Mouse (Mus musculus) spleen, postnatal 14 days (tissue): ENCODE measurements around the gene Lztfl1.
"Not testable (repeated sequence)": the region's sequence is repeated elsewhere in the genome, so short reads cannot be mapped to it uniquely, and the experiment has no call there.

Source experiments
- DNase-seq, 2 experiments: peaks; one replicate each; pipeline ENCODE4 v3.0.0; 2021 to 2022; ENCODE audit warnings: low spot score in 2 of 2

Gene Lztfl1

GRCm38 (mm10) chr9:123717186-123718008 lies at the start of gene Lztfl1:
TSS of gene Lztfl1 (minus strand) at chr9:123717697.
- DNase-seq = peak; percentile 79 to 87

DNA sequence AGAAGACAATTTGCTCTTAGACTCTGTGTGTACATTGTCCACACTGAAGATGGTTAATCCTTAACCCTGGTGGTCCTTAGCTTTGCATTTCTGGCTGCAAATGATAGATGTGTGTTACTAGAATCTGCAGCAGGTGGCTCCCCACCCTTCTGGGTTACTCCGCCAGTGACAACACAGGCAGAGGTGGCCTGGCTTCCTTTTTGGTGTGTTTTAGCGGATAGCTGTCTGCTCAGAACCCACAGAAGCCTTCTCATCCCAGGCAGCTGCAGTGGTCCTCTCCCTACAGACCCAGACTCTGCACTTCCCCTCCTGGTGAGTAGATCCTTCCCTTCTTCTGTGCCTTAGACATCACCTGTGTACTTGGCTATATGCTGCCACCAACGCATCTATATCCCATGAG lies 49.5 kb upstream of the Lztfl1 start:
- DNase-seq = no peak

DNA sequence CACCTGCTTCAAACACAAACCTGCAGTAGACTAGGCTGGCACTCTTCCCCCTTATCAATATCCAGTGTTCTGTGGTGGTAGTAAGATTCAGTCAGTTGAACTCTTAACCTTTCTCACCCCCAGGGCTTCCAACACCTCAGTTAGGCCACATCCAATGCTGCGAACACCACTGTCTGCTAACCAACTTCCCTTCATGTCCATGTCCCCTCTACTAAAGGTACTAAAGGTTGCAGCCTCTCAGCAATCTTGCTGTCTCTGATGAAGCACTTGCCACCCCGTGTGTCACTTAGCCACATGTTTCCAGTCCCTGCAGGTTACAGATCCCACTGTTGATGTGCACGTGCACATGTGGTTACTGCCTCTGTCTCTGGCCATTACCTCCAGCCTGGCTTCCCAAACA lies 46.3 kb upstream of the Lztfl1 start:
- no peak for DNase-seq

GRCm38 (mm10) chr9:123762886-123763285 lies 45.4 kb upstream of the Lztfl1 start:
- DNase-seq = peak in 1 of 2 experiments; percentile 9

DNA sequence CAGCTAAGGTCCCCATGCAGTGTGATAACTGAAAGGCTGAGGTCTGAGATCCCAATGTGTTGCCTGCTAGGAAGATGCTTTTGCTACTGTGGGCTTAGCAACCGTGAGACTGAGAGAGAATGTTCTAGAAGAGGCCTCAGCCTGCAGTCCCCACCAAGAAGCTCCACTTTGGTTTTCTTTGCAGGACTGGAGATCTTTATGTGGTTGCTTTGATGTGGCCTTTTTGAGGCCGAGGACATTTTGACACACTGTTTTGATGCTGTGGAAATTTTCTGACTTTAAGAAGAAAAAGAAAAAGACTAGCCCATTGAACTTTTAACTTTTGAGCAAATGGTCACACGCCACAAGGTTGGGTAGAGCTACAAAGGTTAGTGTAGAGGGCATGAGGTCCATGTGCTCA lies 43.3 kb upstream of the Lztfl1 start:
- no peak for DNase-seq

- DNase-seq = no peak
These were observed 41.1 kb upstream of the Lztfl1 start for GRCm38 (mm10) chr9:123758645-123759044.

DNA sequence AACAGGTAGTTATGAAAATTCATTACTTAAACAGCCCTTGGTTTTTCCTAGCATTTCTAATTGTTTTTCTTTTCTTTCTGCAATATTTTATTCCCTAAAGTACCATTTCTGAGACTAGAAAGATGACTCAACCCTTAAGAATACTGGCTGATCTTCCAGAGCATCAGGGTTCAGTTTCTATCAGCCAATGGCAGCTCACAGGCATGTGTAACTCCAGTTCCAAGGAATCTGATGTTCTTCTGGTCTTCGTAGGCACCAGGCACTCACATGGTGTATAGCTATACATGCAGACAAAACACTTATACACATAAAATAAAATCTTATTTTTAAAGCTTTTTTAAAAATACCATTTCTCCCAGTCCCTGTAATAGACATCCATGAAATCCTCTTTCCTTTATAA lies 40.7 kb upstream of the Lztfl1 start:
- DNase-seq = no peak

DNA sequence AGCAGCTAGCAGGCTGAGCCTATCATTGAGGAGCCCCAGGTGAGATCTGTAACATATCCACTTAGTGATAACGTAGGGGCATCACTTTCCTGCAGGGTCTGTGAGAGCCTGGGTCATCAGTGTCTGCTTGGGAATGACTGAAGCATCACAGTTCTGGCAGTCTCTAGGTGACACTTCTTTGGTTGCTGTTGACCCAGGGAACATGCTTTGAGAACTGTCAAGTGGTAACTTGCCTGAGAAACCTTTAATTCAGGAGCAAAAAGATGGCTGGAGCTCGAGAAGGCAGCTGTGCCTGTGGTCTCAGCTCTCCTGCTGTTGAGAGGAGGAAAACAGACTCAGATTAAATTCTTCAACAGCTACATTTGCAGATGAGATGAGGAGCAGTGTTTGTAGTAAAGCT lies 39.8 kb upstream of the Lztfl1 start:
- no peak for DNase-seq

- DNase-seq = no peak
These were observed 39.3 kb upstream of the Lztfl1 start for GRCm38 (mm10) chr9:123756752-123757151.

GRCm38 (mm10) chr9:123754333-123754732 lies 36.8 kb upstream of the Lztfl1 start:
- DNase-seq = peak; percentile 16 to 24

DNA sequence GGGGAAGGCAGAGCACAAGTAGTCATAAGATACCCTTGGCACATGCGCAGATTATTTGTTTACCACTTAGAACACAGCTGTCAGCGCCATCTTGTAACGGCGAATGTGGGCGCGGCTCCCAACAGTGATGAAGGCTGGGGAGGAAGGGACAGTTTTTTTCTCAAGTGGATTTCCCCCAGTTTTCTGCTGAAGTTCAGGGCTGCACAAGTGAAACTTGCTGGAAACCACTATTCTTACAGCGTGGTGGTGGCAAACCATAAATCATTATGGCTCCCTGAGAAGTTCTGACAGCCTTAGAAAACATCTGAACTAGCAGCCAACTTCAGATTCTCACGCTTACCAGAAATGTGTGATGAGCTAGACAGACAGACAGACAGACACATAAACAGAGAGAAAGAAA lies 32.2 kb upstream of the Lztfl1 start:
- DNase-seq = not testable (repeated sequence)

GRCm38 (mm10) chr9:123740799-123741198 lies 23.3 kb upstream of the Lztfl1 start:
- DNase-seq = no peak

DNA sequence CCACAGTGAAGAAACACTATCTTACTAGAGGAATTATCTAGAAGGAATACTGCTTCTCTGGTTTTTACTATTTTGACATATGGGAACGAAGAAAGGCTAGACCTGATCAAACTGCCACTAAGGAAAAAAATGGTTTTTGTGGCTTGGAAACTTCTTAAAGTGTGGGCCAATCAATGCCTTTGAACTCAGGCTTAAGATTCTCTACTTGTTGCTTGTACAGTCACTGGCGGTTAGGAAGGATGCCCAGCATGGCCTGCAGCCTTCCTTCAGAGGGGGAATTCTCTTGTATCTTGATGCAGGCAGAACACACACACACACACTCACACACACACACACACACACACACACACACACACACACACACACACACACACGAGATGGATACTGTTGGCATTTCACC lies 16.6 kb upstream of the Lztfl1 start:
- no peak for DNase-seq

DNA sequence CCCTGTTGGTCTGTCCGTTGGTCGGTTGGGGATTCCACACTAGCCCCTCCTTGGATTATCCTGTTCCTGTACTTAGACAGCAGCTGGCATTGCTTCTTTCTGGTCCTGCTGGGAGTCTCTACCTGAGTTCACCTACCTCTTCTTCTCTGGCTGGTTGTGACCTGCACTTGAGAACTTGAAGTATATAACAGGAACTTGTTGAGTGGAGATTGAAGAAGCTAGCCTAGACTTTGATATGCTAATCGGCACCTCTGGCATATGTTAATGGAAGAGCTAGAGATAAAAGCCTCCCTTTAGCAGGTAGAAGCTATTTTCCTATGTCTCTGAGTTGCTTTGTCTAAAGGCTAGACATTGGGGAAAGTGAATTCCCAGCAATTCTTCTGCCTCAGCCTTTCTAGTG lies 13.8 kb upstream of the Lztfl1 start:
- no peak for DNase-seq

- no peak for DNase-seq
These were observed 5.4 kb upstream of the Lztfl1 start for GRCm38 (mm10) chr9:123722737-123723493.

- no peak for DNase-seq
These were observed 1.2 kb downstream of the Lztfl1 start for GRCm38 (mm10) chr9:123716301-123716700.

- DNase-seq = no peak
These were observed 4.4 kb downstream of the Lztfl1 start for GRCm38 (mm10) chr9:123713111-123713510.

- DNase-seq = no peak
These were observed 8.3 kb downstream of the Lztfl1 start for GRCm38 (mm10) chr9:123709226-123709625.

DNA sequence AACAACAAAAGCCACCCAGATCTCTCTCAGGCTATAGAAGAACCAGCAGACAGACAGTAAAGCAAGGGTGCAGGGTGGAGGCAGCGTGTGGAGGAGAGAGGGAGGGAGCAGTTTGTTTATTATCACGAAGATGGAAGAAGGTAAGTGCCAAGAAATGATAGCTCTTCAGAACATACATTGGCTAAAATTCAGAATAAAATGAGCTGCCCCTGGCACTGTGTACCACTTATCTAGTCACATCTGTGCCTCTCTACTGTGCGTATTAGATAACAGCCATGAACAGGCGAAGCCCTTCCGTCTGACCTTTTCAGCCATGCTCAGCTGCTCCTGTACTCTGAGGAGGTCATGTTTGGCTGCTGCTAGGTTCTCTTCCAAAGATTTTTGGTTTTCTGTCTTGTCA lies 15.7 kb downstream of the Lztfl1 start:
- DNase-seq = no peak

- no peak for DNase-seq
These were observed 21.7 kb downstream of the Lztfl1 start for GRCm38 (mm10) chr9:123695634-123696302.

- no peak for DNase-seq
These were observed 29.3 kb downstream of the Lztfl1 start for GRCm38 (mm10) chr9:123688227-123688626.

DNA sequence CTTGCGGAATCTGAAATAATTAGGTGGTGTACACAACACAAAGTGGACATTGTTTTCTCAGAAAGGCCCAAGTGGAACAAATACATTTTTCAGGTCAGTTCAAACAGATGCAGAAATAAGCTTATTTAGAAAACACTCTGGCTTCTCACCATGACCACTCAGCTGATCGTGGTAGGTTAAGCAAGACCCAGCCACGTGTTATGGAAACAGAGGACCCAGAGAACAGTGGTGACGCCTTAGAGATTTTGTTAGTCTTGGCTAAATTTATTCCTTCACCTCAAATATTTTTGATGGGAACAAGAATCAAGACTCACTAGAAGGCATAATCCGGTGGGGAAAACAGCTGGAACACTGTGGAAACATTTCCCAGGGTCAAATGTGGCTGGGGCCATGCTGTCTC lies 31.3 kb downstream of the Lztfl1 start:
- no peak for DNase-seq

- DNase-seq = no peak
These were observed 33.8 kb downstream of the Lztfl1 start for GRCm38 (mm10) chr9:123683704-123684103.
